Mouse (Mus musculus): ENCODE data around the gene Cubn.
A peak's percentile ranks its signal among the peaks of the same experiment; 100 is the strongest.

Gene Cubn

DNA sequence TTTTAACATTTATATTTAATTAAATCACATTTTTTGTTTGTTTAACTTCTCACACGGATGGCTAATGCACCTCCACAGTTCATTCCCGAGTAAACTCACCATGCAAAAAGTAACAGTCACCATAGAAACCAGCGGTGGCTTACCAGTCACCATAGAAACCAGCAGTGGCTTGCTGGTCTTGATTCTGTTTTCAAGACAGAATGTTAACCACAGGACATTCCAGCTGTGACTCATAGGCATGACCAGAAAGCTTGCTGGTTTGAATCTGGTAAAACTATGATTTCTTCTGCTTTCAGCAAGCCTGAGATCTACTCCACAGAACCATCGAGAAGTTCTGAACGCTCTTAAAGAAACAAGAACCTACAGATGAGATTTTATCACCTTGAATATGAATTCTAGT is 84.3 kb downstream of the Cubn start:
- DNase-seq: no peak

GRCm38 (mm10) chr2:13404986-13405678 is 86.5 kb downstream of the Cubn start:
- no peak for DNase-seq

- DNase-seq: peak; percentile 37
Observed at GRCm38 (mm10) chr2:13400831-13401230, 90.8 kb downstream of the Cubn start.

- DNase-seq: no peak
Observed at GRCm38 (mm10) chr2:13399480-13400072, 92.0 kb downstream of the Cubn start.

GRCm38 (mm10) chr2:13398955-13399354 is 92.7 kb downstream of the Cubn start:
- DNase-seq: peak; percentile 58

GRCm38 (mm10) chr2:13398551-13398950 is 93.1 kb downstream of the Cubn start:
- no peak for DNase-seq

- no peak for DNase-seq
Observed at GRCm38 (mm10) chr2:13396124-13396540, 95.5 kb downstream of the Cubn start.

DNA sequence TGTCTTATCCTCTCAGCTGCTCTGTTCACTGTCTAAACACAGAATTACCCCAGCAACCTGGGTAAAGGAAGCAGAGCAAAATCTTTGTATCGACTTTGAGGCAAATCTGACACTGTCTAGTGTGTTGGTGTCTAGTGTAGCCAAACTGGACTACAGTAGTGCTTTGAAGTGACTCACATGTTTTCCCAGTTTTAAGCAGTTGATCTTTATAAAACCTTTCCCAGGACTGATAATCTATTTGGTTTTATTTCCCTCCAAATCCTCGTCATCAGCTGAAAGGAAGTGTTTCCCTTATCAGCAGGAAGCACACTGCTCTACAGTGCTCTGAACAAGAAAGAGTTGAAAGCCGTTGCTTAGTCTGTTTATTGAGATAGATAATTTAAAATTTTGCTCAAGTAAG is 100.6 kb downstream of the Cubn start:
- no peak for DNase-seq

DNA sequence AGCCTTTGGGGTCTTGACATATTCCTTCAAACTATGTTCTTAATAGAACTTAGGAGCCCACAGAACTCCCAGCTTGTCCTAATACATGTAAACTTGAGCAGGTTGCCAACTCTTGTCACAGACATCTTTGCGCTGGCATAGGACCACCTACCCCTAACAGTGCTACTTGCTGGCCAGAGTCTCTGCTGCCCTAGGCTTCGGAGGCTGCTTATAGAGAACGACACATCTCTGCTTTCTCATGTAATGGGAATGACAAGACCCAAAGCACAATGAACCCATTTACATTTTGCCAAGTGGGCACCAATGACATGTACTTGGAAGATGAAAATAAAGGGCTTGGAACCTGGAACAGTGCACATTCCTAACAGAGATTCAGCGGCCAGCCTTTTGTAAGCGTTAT is 105.0 kb downstream of the Cubn start:
- DNase-seq: no peak

GRCm38 (mm10) chr2:13385542-13386345 is 105.9 kb downstream of the Cubn start:
- no peak for DNase-seq

GRCm38 (mm10) chr2:13384775-13385541 is 106.7 kb downstream of the Cubn start:
- peak; percentile 51 for DNase-seq

GRCm38 (mm10) chr2:13376166-13376565 is 115.4 kb downstream of the Cubn start:
- DNase-seq: no peak

- no peak for DNase-seq
Observed at GRCm38 (mm10) chr2:13373291-13373690, 118.3 kb downstream of the Cubn start.

GRCm38 (mm10) chr2:13372825-13373224 is 118.8 kb downstream of the Cubn start:
- DNase-seq: no peak

GRCm38 (mm10) chr2:13372256-13372824 is 119.3 kb downstream of the Cubn start:
- DNase-seq: peak; percentile 40

- DNase-seq: no peak
Observed at GRCm38 (mm10) chr2:13371797-13372170, 119.8 kb downstream of the Cubn start.

DNA sequence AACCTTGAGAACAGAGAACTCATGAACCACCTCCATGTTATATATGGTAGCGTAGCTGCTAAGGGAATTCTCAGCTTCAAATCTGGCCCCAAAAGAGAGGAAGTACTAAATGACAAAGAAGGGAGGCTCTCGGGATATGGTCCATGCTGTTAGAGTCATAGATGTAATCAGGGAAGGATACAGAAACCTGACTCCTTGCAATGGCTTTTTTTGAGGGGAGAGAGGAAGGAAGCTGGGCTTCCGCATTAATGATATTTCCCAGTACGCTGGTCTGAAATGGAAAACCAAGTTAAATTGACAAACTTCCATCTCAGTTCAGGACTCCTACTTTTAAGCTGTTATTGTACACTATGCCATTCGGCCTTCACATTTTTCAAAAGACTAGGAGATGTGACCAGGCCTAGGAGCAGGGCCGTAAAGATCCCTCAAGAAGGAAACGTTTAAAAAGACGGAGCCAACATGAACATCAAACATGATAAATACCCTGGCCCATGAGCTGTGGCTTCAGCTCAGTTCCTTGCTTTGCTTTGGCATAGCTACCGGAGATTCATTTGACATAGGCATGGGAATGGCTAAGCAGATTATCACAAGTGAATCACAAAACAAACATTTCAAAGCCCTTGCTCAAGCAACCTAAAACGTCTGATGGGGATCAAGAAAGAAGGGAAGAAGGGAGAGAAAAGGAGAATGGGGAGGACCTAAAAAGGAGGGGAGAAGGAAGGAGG is 120.4 kb downstream of the Cubn start:
- DNase-seq: no peak

DNA sequence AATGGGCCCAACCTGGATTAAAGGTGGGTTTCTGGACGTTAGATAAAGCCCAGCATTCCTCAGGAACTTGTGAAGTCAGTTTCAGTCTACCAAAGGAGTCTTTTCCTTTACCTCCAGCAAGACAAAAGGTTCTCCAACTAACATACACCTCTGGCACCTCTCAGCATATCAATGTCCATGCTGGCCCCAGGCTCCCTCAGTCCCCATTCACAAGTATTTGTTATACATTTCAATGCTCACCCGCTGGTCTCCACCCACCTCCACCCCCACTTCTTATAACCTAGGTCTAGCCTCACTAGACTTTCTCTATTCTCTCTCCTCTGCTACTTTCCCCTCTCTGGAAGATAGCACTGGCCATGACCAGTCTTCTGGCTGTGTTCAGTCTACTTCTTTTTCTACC is 121.1 kb downstream of the Cubn start:
- no peak for DNase-seq

GRCm38 (mm10) chr2:13368517-13368916 is 123.1 kb downstream of the Cubn start:
- DNase-seq: no peak

DNA sequence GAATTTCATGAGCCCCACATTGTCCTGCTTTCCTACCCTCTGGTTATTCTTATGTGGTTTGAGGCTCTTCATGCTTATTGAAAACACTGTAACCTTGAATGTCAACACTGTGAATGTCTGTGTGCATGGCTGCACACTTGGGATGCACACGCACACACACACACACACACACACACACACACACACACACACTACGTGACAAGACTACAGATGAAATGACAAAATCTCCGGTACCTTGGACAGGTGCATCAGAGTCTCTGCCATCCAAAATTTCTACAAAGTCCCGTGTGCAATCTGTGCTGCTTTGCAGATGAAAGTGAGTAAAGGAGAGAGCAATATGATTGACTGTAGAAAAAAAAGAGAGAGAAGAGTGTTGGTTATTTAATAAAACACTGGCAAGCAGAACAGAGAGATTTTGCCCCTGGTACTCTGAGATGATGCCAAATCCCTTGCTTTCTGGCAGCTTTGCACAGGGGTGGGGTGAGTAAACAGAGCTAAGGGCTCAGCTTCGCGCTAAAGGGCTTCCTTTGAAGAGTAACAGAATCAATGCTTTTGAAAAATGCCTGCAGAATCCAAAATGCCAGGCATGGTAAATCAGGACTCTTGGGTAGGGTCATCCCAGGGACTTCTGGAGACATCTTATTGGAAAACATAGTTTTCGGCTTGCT is 133.6 kb downstream of the Cubn start:
- peak; percentile 24 for DNase-seq

- no peak for DNase-seq
Observed at GRCm38 (mm10) chr2:13352775-13353174, 138.8 kb downstream of the Cubn start.
